Mouse (Mus musculus) embryonic facial prominence, embryonic 12.5 days (tissue): ENCODE data around the gene Krt39. TPM values are rescaled to one million over a fixed set of nuclear protein-coding genes. Genes with fewer than 3 reads are reported as not detected.

Experiments
- ATAC-seq: fragments of 200-750 bp; cut with Nextera tagmentation; 2 replicates; pipeline ENCODE4 v1.8.0; 2017; ENCODE audit not compliant: insufficient number of reproducible peaks, insufficient read depth, low FRiP score, low TSS enrichment
- H3K27ac ChIP-seq: fragments of 300-500 bp; sonication (generic); 2 replicates; pipeline ENCODE4 v1.5.1; 2016; ENCODE audit warnings: mild to moderate bottlenecking
- H3K27me3 ChIP-seq: fragments of 300-500 bp; sonication (generic); 2 replicates; pipeline ENCODE4 v1.6.1; 2016; ENCODE audit warnings: mild to moderate bottlenecking, moderate library complexity
- H3K36me3 ChIP-seq: fragments of 300-500 bp; sonication (generic); 2 replicates; pipeline ENCODE4 v1.6.1; 2016; ENCODE audit warnings: mild to moderate bottlenecking
- H3K4me1 ChIP-seq: fragments of 300-500 bp; sonication (generic); 2 replicates; pipeline ENCODE4 v1.6.1; 2016
- H3K4me2 ChIP-seq: fragments of 300-500 bp; sonication (generic); replicated peaks from 2 replicates; pipeline ENCODE4 v1.6.1; 2016; ENCODE audit warnings: mild to moderate bottlenecking, moderate library complexity
- H3K4me3 ChIP-seq: fragments of 300-500 bp; sonication (generic); 2 replicates; pipeline ENCODE4 v1.5.1; 2016; ENCODE audit warnings: mild to moderate bottlenecking
- H3K9ac ChIP-seq: fragments of 300-500 bp; sonication (generic); 2 replicates; pipeline ENCODE4 v1.6.1; 2016; ENCODE audit warnings: mild to moderate bottlenecking, moderate library complexity
- H3K9me3 ChIP-seq: fragments of 300-500 bp; sonication (generic); 2 replicates; pipeline ENCODE4 v1.6.1; 2016; ENCODE audit warnings: mild to moderate bottlenecking, moderate library complexity
- WGBS: fragments of 180-500 bp; shearing (Covaris S2); methylation state at CpG from one replicate; pipeline ENCODE4 v1.1.7; 2016; 5-methylcytosine and 5-hydroxymethylcytosine counted together
- polyA plus RNA-seq: library from polyadenylated mRNA; unstranded; fragments of >200 nt; fragmentation: Nextera tagmentation; extraction: Ambion mirVana; gene quantifications from 2 replicates; pipeline ENCODE4 v1.2.1, GENCODE M21; 2016

Gene Krt39
- polyA plus RNA-seq, 1 experiment from 2014 or later: not detected

- Histone ChIP-seq H3K4me1 (no peaks in the 10 kb centered on the region), H3K4me2 (no peak overlapping the region), H3K27ac (no peak overlapping the region), H3K36me3 (no peaks in the 10 kb centered on the region), H3K9me3 (no peaks in the 10 kb centered on the region), H3K4me3 (no peak overlapping the region), H3K27me3 (no peaks in the 10 kb centered on the region), H3K9ac (no peak overlapping the region)
- 79% methylated on average over 9 of the region's 9 CpGs for WGBS
- ATAC-seq: no peak
Measured at GRCm38 (mm10) chr11:99500095-99500805, 20.9 kb downstream of the Krt39 start.

- Histone ChIP-seq H3K27ac (no peak overlapping the region), H3K4me1 (no peaks in the 10 kb centered on the region), H3K9me3 (no peaks in the 10 kb centered on the region), H3K4me2 (no peak overlapping the region), H3K27me3 (no peaks in the 10 kb centered on the region), H3K36me3 (no peaks in the 10 kb centered on the region), H3K9ac (no peak overlapping the region), H3K4me3 (no peak overlapping the region)
- WGBS: 86% methylated on average over 4 of the region's 4 CpGs
- ATAC-seq: no peak
Measured at GRCm38 (mm10) chr11:99496460-99496859, 24.7 kb downstream of the Krt39 start.

DNA sequence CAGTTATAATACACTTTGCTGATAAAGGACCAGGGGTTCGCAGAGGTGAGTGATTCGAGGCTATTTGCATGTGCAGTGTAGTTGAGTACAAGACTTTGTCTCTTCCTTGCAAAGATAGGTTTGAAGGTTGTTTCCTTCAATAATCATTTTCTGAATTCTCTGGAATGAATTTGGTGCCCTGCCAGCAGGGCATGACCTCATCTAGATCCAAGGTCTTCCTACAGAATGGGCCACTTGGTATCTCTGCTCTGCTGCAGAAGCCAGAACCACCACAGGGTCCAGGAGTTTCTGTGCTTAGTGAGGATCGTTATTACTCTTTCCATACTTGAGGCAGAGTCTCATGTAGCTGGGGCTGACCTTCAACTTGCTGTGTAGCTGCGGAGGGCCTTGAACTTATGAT, 26.4 kb downstream of the Krt39 start:
- no peaks in the 10 kb centered on the region for H3K27me3 ChIP-seq
- no peaks in the 10 kb centered on the region for H3K9me3 ChIP-seq
- H3K27ac ChIP-seq: no peak overlapping the region
- no peak overlapping the region for H3K9ac ChIP-seq
- H3K4me1 ChIP-seq: no peaks in the 10 kb centered on the region
- no peak overlapping the region for H3K4me3 ChIP-seq
- H3K4me2 ChIP-seq: no peak overlapping the region
- ATAC-seq: no peak
- 95% methylated on average over 4 of the region's 4 CpGs for WGBS
- H3K36me3 ChIP-seq: no peaks in the 10 kb centered on the region

DNA sequence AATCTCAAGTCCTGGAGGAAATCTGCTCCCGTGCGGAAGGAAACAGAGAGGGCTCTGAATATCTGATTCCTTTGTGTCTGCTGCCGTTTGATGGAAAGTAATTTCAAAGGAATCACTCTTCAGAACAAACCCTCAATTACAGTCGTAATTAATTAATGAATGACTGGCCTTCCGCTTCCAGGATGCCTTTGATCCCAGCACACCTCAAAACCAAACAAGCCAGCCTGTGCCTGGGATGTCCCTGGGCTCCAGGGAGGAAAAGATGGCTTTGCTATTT, 27.6 kb downstream of the Krt39 start:
- H3K27me3 ChIP-seq: no peaks in the 10 kb centered on the region
- ATAC-seq: no peak
- no peaks in the 10 kb centered on the region for H3K4me1 ChIP-seq
- no peaks in the 10 kb centered on the region for H3K9me3 ChIP-seq
- no peak overlapping the region for H3K27ac ChIP-seq
- 24% methylated on average over 5 of the region's 5 CpGs for WGBS
- H3K9ac ChIP-seq: no peak overlapping the region
- H3K4me2 ChIP-seq: no peak overlapping the region
- H3K36me3 ChIP-seq: no peaks in the 10 kb centered on the region
- H3K4me3 ChIP-seq: no peak overlapping the region

- Histone ChIP-seq H3K9ac (no peak within 1 kb of the TSS), H3K4me1 (no peaks in the 10 kb centered on the region), H3K27ac (no peak within 1 kb of the TSS), H3K36me3 (no peaks in the 10 kb centered on the region), H3K4me3 (no peak within 1 kb of the TSS), H3K9me3 (no peaks in the 10 kb centered on the region), H3K27me3 (no peaks in the 10 kb centered on the region), H3K4me2 (no peak within 1 kb of the TSS)
- WGBS: 78% methylated on average over 22 of the region's 22 CpGs
- ATAC-seq: 0 out of 2 replicates have a peak, but pooled peaks have one; percentile 35
Measured at GRCm38 (mm10) chr11:99492733-99493573, 28.2 kb downstream of the Krt39 start, which contains the start of gene Krt23. TSS of gene Krt23 (minus strand) at chr11:99493137.

DNA sequence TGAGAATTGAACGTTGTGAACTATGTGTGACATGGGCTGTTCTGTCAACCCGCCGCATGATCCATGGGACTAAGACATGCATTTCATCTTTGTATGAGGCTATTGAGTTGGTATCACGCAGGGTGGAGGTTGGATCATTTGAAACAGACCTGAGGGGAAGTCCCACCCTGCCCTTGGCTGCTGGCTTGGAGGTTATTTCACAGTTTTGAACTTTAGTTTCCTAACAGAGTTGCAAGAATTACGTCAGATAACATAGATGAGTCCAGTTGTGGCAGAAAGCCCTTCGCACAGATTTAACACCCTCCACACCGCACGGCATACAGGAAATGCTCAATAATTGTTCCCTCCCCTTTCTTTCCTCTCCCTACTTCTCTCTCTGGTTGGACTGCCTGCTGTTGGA, 30.1 kb downstream of the Krt39 start:
- WGBS: 75% methylated on average over 8 of the region's 8 CpGs
- no peak for ATAC-seq

DNA sequence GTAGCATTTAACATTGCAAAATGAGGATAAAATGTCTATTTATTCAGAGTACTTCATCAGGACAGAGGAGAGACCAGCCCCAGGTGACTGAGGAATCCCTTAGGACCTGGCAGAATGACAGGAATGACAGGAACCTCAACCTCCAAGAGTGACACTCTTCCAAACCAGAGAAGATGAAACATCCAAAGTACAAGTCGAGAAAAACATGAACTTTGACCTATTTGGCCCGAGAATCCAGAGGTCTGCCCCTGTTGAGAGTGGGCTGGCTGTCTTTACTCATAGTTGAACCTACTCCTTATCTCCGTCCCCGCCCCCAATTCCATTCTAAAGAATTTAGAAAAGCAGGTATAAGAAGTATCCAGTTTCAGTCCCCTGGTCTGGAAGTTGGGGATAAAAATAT, 30.5 kb downstream of the Krt39 start:
- no peaks in the 10 kb centered on the region for H3K27me3 ChIP-seq
- no peak overlapping the region for H3K4me2 ChIP-seq
- H3K27ac ChIP-seq: no peak overlapping the region
- WGBS: 46% methylated on average over 4 of the region's 4 CpGs
- H3K9me3 ChIP-seq: no peaks in the 10 kb centered on the region
- H3K4me1 ChIP-seq: no peaks in the 10 kb centered on the region
- no peak overlapping the region for H3K9ac ChIP-seq
- ATAC-seq: no peak
- H3K36me3 ChIP-seq: no peaks in the 10 kb centered on the region
- no peak overlapping the region for H3K4me3 ChIP-seq

More for the DNA sequence above, 30.1 kb downstream of the Krt39 start:
- Histone ChIP-seq H3K27ac (no peak overlapping the region), H3K4me1 (no peaks in the 10 kb centered on the region), H3K27me3 (no peaks in the 10 kb centered on the region), H3K36me3 (no peaks in the 10 kb centered on the region), H3K9ac (no peak overlapping the region), H3K4me2 (no peak overlapping the region), H3K4me3 (no peak overlapping the region), H3K9me3 (no peaks in the 10 kb centered on the region)

DNA sequence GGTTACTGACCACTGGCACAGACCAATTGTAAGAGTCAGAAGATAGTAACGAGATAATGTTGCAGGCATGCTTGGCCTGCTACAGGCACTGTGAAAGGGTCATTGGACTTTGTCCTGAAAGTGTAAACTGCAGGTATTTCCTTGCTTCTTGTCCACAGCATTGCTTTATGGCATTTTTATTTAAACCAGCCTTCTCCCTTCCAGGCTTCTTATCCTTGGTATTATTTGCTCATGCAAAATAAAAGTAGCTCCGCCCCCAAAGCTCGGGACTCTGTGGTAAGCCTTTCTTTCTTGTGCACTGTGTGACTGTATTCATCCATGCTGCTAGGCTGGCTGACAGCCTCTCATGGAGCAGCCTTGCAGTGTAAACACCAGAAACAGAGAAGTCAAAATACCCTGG, 31.9 kb downstream of the Krt39 start:
- no peaks in the 10 kb centered on the region for H3K27me3 ChIP-seq
- no peaks in the 10 kb centered on the region for H3K36me3 ChIP-seq
- no peak overlapping the region for H3K27ac ChIP-seq
- no peak for ATAC-seq
- H3K4me1 ChIP-seq: no peaks in the 10 kb centered on the region
- no peaks in the 10 kb centered on the region for H3K9me3 ChIP-seq
- H3K9ac ChIP-seq: no peak overlapping the region
- H3K4me2 ChIP-seq: no peak overlapping the region
- WGBS: 46% methylated on average over 3 of the region's 3 CpGs
- no peak overlapping the region for H3K4me3 ChIP-seq

- Histone ChIP-seq H3K36me3 (no peaks in the 10 kb centered on the region), H3K27me3 (no peaks in the 10 kb centered on the region), H3K27ac (no peak overlapping the region), H3K4me2 (no peak overlapping the region), H3K9me3 (no peaks in the 10 kb centered on the region), H3K9ac (no peak overlapping the region), H3K4me1 (no peaks in the 10 kb centered on the region), H3K4me3 (no peak overlapping the region)
- ATAC-seq: no peak
- WGBS: 79% methylated on average over 3 of the region's 3 CpGs
Measured at GRCm38 (mm10) chr11:99474981-99475380, 46.2 kb downstream of the Krt39 start.

DNA sequence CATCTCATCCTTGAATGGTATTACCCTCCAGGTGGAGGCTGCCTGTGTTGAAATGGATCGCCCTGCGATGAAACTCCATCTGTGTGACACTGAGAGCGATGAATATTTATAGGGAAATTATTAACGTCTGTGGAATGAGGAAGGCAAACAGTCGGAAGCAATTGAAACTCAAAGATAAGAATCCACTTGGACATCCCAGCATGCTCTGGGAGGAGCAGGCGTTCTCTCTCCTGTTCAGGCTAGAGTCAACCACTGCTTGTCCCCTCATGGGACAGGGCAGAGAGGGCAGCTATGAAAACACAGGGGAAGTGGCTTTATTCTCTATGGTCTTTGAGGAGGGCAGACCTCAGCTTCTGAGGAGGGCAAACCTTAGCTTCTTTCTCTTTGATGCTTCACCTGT, 47.7 kb downstream of the Krt39 start:
- ATAC-seq: no peak
- no peaks in the 10 kb centered on the region for H3K4me1 ChIP-seq
- H3K27me3 ChIP-seq: no peaks in the 10 kb centered on the region
- H3K36me3 ChIP-seq: no peaks in the 10 kb centered on the region
- no peak overlapping the region for H3K27ac ChIP-seq
- no peak overlapping the region for H3K4me3 ChIP-seq
- no peak overlapping the region for H3K9ac ChIP-seq
- 65% methylated on average over 6 of the region's 6 CpGs for WGBS
- no peak overlapping the region for H3K4me2 ChIP-seq
- no peaks in the 10 kb centered on the region for H3K9me3 ChIP-seq

DNA sequence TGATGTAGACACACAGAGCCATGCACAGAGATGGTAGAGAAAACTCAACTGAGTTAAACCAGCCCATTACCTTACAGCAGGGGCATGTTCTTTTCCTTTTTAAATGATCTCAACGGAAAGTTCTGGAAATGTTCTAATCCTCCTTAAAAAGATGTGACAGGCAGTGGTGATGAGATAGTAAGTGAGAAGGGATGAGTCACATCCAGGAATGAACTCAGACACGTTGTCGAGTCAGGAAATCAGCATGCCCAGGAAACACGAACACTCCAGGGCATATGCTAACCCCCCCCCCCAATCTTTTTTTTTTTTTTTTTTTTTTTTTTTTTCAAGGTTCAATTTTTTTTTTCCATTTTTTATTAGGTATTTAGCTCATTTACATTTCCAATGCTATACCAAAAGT, 48.7 kb downstream of the Krt39 start:
- WGBS: 75% methylated on average over 4 of the region's 4 CpGs
- H3K9me3 ChIP-seq: no peaks in the 10 kb centered on the region
- no peaks in the 10 kb centered on the region for H3K4me1 ChIP-seq
- H3K27me3 ChIP-seq: no peaks in the 10 kb centered on the region
- no peak overlapping the region for H3K9ac ChIP-seq
- no peaks in the 10 kb centered on the region for H3K36me3 ChIP-seq
- H3K4me3 ChIP-seq: no peak overlapping the region
- H3K27ac ChIP-seq: no peak overlapping the region
- H3K4me2 ChIP-seq: no peak overlapping the region
- no peak for ATAC-seq

- no peak overlapping the region for H3K4me3 ChIP-seq
- 93% methylated on average over 6 of the region's 6 CpGs for WGBS
- no peaks in the 10 kb centered on the region for H3K27me3 ChIP-seq
- ATAC-seq: no peak
- H3K36me3 ChIP-seq: no peaks in the 10 kb centered on the region
- no peak overlapping the region for H3K4me2 ChIP-seq
- H3K9ac ChIP-seq: no peak overlapping the region
- H3K9me3 ChIP-seq: no peaks in the 10 kb centered on the region
- no peaks in the 10 kb centered on the region for H3K4me1 ChIP-seq
- H3K27ac ChIP-seq: no peak overlapping the region
Measured at GRCm38 (mm10) chr11:99471946-99472345, 49.2 kb downstream of the Krt39 start.
